Mouse (Mus musculus) embryonic facial prominence, embryonic 10.5 days (tissue): ENCODE measurements around the gene Mrpl20. TPM values are rescaled to one million over a fixed set of nuclear protein-coding genes. Genes with fewer than 3 reads are reported as not detected.

Source experiments
- DNase-seq: peaks from one replicate; pipeline ENCODE4 v3.0.0-alpha.2; 2017; ENCODE audit warnings: low spot score
- H3K27ac ChIP-seq: fragments of 300-500 bp; sonication (generic); replicated peaks from 2 replicates; pipeline ENCODE4 v1.5.1; 2016; ENCODE audit warnings: mild to moderate bottlenecking
- H3K27me3 ChIP-seq: fragments of 300-500 bp; sonication (generic); replicated peaks from 2 replicates; pipeline ENCODE4 v1.6.1; 2016; ENCODE audit warnings: low read depth, mild to moderate bottlenecking; ENCODE audit not compliant: poor library complexity, severe bottlenecking
- H3K36me3 ChIP-seq: fragments of 300-500 bp; sonication (generic); replicated peaks from 2 replicates; pipeline ENCODE4 v1.6.1; 2016; ENCODE audit warnings: mild to moderate bottlenecking, moderate library complexity
- H3K4me1 ChIP-seq: fragments of 300-500 bp; sonication (generic); 2 replicates; pipeline ENCODE4 v1.6.1; 2016
- H3K4me3 ChIP-seq: fragments of 300-500 bp; sonication (generic); 2 replicates; pipeline ENCODE4 v1.5.1; 2016; ENCODE audit warnings: mild to moderate bottlenecking, moderate library complexity
- H3K9me3 ChIP-seq: fragments of 300-500 bp; sonication (generic); 2 replicates; pipeline ENCODE4 v1.6.1; 2016; ENCODE audit warnings: mild to moderate bottlenecking
- WGBS: fragments of 180-500 bp; shearing (Covaris S2); methylation state at CpG from one replicate; pipeline ENCODE4 v1.1.7; 2016; 5-methylcytosine and 5-hydroxymethylcytosine counted together
- polyA plus RNA-seq: library from polyadenylated mRNA; unstranded; fragments of >200 nt; fragmentation: Nextera tagmentation; extraction: Ambion mirVana; gene quantifications from 2 replicates; pipeline ENCODE4 v1.2.1, GENCODE M21; 2016

Mrpl20 gene
- polyA plus RNA-seq, 1 experiment from 2014 or later = 254 TPM

DNA sequence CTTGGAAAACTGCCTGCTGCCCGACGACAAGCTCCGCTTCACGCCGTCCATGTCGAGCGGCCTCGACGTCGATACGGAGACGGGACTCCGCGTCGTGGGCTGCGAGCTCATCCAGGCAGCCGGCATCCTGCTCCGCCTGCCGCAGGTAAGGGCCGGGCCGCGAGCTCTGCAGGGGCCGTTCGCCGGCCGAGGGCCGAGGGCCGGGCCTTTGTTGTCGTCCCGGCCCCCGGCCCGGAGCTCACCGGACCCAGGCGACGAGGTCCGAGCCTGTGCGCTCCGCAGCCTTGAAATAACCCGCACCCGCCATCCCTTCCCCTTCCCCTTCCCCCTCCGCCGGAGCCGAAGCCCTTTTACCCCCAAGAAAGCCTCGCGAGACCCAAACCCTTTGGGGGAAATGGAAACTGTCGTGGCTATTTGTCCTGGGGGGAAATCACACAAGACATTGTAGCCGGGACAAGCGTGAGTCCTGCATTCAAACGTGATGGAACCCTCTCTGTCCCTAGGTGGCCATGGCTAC is 10.0 kb downstream of the Mrpl20 start:
- WGBS = under 1% methylated on average over 49 of the region's 49 CpGs
- peaks cover 23% of the 10 kb centered on the region for H3K4me1 ChIP-seq
- peak overlapping the region; percentile 100 for H3K4me3 ChIP-seq
- H3K27me3 ChIP-seq = no peaks in the 10 kb centered on the region
- H3K27ac ChIP-seq = peak overlapping the region; percentile 98
- no peaks in the 10 kb centered on the region for H3K9me3 ChIP-seq
- peak; percentile 54 for DNase-seq
- peaks cover 86% of the 10 kb centered on the region for H3K36me3 ChIP-seq

DNA sequence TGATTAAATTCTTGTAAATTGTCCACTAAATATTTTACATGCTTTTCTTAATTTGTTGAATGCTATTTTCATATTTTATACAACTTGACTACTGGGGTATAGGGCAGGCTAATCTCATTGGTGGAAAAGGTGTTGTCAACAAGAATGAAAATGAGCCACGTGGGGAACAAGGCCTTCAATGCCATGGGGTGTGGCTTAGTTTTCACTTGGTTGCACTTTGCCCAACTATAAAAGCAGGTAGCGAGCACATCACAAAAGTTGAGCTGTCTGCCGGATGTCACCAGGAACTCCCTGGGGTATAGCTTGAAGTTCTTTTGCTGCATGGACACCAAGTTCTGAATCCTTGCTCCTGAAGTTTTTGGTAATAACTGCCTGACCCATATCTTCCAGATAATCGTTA is 14.9 kb downstream of the Mrpl20 start:
- Histone ChIP-seq H3K27ac (no peak overlapping the region), H3K27me3 (no peaks in the 10 kb centered on the region), H3K4me1 (peaks cover 14% of the 10 kb centered on the region), H3K9me3 (no peaks in the 10 kb centered on the region), H3K4me3 (no peak overlapping the region), H3K36me3 (peaks cover 95% of the 10 kb centered on the region)
- 87% methylated on average over 4 of the region's 4 CpGs for WGBS
- no peak for DNase-seq

DNA sequence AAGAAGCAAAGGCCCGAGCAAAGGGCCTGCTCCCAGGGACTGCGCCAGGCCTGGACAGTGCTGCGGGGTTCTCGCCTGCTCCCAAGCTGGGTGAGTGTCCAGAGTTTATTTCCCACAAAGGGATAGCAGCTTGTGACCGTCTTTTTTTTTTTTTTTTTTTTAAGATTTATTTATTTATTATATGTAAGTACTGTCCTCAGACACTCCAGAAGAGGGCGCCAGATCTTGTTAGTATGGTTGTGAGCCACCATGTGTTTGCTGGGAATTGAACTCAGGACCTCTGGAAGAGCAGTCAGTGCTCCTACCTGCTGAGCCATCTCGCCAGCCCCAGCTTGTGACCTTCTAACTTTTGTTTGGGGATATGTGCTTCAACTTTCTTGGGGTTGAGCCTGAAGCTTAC is 18.3 kb downstream of the Mrpl20 start:
- peaks cover 100% of the 10 kb centered on the region for H3K36me3 ChIP-seq
- 81% methylated on average over 7 of the region's 7 CpGs for WGBS
- no peaks in the 10 kb centered on the region for H3K27me3 ChIP-seq
- DNase-seq = peak; percentile 32
- no peaks in the 10 kb centered on the region for H3K9me3 ChIP-seq
- H3K4me1 ChIP-seq = no peaks in the 10 kb centered on the region
- H3K27ac ChIP-seq = no peak overlapping the region
- H3K4me3 ChIP-seq = no peak overlapping the region

DNA sequence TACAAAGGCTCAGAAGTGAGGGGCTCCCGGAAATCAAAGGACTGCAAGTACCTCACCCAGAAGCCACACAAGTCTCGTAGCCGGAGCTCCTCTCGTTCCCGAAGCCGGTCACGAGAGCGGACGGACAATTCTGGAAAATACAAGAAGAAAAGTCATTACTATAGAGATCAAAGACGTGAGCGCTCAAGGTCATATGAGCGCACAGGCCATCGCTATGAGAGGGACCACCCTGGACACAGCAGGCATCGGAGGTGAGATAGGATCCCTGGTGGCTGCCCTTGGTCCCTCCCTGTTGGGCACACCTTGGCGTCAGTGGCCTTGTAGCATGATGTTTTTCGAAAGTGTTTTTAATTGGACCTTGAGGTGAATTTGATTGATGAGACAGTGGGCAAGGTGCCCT is 20.8 kb downstream of the Mrpl20 start:
- peaks cover 100% of the 10 kb centered on the region for H3K36me3 ChIP-seq
- WGBS = 97% methylated on average over 16 of the region's 16 CpGs
- no peaks in the 10 kb centered on the region for H3K9me3 ChIP-seq

DNA sequence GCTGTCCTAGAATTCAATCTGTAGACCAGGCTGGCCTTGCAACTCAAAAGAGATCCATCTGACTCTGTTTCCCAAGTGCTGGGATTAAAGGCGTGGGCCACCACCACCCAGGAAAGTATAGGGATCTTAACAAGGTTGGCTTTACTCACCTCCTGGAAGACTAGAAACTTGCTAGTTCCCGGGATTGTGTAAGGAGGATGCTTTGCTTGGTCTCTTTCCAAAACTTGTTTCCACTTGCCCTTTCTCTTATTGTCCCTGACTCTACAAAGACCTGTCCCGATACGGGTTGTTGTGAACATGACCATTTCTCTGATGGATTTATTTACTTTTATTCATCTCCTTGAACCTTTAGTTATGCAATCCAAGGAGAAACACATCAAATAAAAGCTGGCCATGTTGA is 27.2 kb downstream of the Mrpl20 start:
- no peak for DNase-seq
- Histone ChIP-seq H3K9me3 (no peaks in the 10 kb centered on the region), H3K36me3 (peaks cover 66% of the 10 kb centered on the region), H3K27me3 (no peaks in the 10 kb centered on the region), H3K27ac (no peak overlapping the region), H3K4me3 (no peak overlapping the region), H3K4me1 (peaks cover 24% of the 10 kb centered on the region)
- 91% methylated on average over 4 of the region's 4 CpGs for WGBS

More for the DNA sequence above, 20.8 kb downstream of the Mrpl20 start:
- H3K27me3 ChIP-seq = no peaks in the 10 kb centered on the region
- H3K27ac ChIP-seq = no peak overlapping the region
- DNase-seq = no peak
- H3K4me3 ChIP-seq = no peak overlapping the region
- no peaks in the 10 kb centered on the region for H3K4me1 ChIP-seq

DNA sequence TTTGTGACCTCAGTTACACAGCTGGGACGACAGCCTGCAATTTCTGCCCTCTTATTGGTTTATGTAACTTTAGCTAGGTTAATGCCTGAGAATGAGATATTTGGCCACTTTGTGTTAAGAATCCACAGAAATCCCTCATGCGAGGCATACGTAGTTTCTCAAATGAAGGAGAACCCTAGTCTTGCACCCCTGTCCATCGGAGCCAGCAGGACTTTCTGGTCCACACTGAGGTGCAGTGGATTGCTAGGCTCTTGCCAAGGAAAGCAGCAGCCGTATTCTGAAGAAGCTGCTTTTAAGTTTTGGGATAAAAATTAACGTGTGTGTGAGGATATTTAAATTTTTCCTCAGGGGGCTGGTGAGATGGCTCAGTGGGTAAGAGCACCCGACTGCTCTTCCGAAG is 27.9 kb downstream of the Mrpl20 start:
- DNase-seq = no peak
- H3K9me3 ChIP-seq = no peaks in the 10 kb centered on the region
- peak overlapping the region; percentile 93 for H3K4me3 ChIP-seq
- WGBS = 57% methylated on average over 8 of the region's 8 CpGs
- no peaks in the 10 kb centered on the region for H3K27me3 ChIP-seq
- H3K27ac ChIP-seq = no peak overlapping the region
- H3K36me3 ChIP-seq = peaks cover 64% of the 10 kb centered on the region
- H3K4me1 ChIP-seq = peaks cover 24% of the 10 kb centered on the region

DNA sequence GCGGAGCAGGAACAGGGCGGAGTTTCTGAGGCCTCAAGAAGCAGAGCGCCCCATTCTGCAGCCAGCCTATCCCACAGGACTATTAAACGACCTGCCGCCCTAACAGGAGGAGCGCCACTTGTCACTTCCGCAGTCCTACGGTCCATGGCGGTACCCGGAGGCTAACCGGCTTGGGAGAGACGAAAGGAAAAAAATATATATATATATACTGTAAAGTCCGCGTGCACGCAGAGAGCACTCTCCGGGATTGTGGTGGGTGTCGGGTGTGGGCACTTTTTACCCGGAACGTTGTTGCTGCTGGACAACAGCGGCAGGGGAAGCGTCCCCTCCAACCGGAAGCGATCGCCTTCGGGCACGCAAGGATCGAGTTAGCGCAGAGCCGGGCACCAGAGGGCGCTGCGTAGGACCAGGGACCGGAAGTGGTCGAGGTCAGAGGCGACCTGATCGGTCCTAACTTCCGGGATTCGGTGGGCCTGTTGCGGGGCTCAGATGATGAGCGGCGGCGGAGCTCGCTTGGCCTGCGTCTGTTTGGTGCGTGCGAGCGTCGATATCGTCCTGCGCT is 28.6 kb downstream of the Mrpl20 start, which contains the start of gene Aurkaip1:
Gene Aurkaip1, plus strand, starts transcription at position 68 of the 562 bp plus-strand sequence.
- H3K27me3 ChIP-seq = no peaks in the 10 kb centered on the region
- peaks cover 57% of the 10 kb centered on the region for H3K36me3 ChIP-seq
- H3K27ac ChIP-seq = peak within 1 kb of the TSS; percentile 86
- H3K4me3 ChIP-seq = peak within 1 kb of the TSS; percentile 93
- no peaks in the 10 kb centered on the region for H3K9me3 ChIP-seq
- H3K4me1 ChIP-seq = peaks cover 24% of the 10 kb centered on the region
- under 1% methylated on average over 49 of the region's 49 CpGs for WGBS
- DNase-seq = peak; percentile 97

DNA sequence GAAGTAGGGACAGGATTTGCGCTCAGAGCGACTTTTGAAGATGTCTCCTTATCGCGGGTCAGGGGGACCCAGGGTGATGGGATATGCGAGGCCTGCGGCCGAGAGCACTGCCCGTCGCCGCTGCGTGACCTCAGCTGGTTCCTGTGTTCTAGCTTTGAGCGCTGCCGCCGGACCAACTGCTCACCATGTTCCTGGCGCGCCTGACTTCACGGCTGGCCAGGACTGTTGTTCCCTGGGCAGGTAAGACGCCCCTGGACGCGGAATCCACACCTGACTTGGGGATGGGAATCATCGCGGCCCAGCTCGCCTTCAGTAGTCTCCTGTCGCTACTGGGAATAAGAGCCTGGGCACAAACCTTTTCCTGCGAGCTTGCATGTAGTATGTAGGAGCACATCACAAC is 29.2 kb downstream of the Mrpl20 start:
- WGBS = 1% methylated on average over 25 of the region's 25 CpGs
- H3K9me3 ChIP-seq = no peaks in the 10 kb centered on the region
- no peaks in the 10 kb centered on the region for H3K27me3 ChIP-seq
- peak overlapping the region; percentile 86 for H3K27ac ChIP-seq
- H3K4me3 ChIP-seq = peak overlapping the region; percentile 93
- peaks cover 52% of the 10 kb centered on the region for H3K36me3 ChIP-seq
- no peak for DNase-seq
- peaks cover 24% of the 10 kb centered on the region for H3K4me1 ChIP-seq

DNA sequence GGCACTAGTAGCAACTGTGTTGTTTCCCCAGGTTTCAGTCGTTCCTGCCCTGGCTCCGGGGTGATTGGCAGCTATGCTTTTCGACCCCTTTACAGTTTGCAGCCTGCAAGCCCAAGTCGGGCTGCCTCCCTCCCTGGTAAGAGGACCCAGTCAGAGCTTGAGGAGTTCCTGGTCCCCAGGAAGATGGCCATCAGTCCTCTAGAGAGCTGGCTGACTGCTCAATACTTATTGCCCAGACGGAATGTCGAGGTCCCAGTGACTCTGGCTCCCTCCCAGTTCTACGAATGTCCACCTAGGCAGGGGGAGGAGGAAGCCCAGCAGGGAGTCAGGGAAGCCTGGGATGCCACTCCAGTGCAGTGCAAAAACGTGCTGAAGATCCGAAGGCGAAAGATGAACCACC is 29.6 kb downstream of the Mrpl20 start:
- Histone ChIP-seq H3K27ac (peak overlapping the region; percentile 86), H3K4me1 (peaks cover 24% of the 10 kb centered on the region), H3K36me3 (peaks cover 47% of the 10 kb centered on the region), H3K9me3 (no peaks in the 10 kb centered on the region), H3K27me3 (no peaks in the 10 kb centered on the region), H3K4me3 (peak overlapping the region; percentile 93)
- no peak for DNase-seq
- WGBS = 56% methylated on average over 10 of the region's 10 CpGs

DNA sequence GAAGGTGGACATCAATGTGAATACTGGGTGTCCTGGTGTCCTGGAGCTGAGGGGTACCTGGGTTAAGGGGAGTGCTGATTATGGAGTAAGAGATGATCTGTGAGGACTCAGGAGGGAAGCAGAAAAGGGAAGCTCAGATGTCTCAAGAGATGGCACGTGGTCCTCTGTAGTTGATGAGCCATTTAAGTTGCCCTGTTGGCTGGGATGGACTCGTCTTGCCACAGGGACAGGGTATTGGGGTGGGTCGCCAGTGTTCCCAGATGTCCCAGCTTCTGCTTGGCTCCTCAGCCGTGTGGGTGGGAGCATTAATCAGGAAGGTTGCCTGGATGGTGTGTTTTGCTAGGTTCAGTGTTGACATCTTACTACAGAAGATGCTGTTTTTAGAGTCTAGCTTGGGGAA is 30.6 kb downstream of the Mrpl20 start:
- Histone ChIP-seq H3K4me3 (peak overlapping the region; percentile 93), H3K4me1 (peaks cover 31% of the 10 kb centered on the region), H3K27ac (no peak overlapping the region), H3K27me3 (no peaks in the 10 kb centered on the region), H3K36me3 (peaks cover 38% of the 10 kb centered on the region), H3K9me3 (no peaks in the 10 kb centered on the region)
- WGBS = 85% methylated on average over 4 of the region's 4 CpGs
- no peak for DNase-seq

DNA sequence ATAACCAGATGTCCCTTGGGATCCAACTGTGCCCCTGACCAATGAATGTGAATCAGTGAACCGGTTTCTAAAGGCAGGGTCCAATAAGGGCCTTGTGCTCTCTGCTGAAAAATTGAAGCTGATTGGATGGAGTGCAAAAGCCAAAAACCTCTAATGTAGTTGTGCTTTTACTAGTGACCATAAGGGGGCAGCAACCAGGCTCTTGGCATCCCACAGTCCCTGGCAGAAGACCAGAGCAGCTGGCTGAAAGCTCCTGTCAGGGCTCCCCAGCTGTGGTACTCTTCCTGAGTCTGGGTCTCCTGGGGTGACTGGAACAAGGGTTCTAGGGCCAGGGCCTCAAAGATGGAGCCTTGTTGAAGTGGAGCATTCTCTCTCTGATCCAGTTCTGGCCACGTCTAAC is 31.2 kb downstream of the Mrpl20 start:
- DNase-seq = peak; percentile 76
- Histone ChIP-seq H3K4me1 (peaks cover 36% of the 10 kb centered on the region), H3K36me3 (peaks cover 34% of the 10 kb centered on the region), H3K27me3 (no peaks in the 10 kb centered on the region), H3K4me3 (peak overlapping the region; percentile 23; the same call in 1 of the 2 replicates), H3K27ac (no peak overlapping the region), H3K9me3 (no peaks in the 10 kb centered on the region)
- WGBS = 39% methylated on average over 2 of the region's 2 CpGs

DNA sequence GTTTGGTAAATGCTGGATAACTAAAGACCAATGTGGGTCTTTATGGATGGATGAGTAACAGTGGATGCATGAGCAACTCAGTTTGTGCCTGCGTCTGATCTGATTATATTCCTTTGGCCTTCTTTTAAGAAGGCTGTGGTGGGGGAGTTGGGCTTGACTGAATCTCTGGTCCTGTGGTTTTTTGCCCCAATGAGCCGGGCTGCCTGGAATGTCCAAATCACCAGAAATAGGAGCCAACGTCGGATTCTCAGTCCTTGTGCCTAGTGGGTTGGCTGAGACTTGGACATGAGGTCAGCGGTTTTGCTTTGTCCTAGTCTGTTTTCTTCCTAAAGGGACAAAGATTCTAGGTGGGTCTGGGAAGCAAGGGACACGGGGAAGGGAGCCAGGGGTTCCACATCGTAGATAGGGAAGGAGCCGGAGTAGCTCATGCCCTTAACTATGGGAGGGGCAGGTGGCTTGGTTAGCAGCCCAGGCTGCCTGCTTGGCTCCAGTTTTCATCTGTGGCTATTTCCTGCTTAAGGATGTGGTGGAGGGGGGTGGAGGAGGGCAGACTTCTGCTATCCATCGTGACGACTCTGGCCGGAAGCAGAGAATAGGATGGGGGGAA is 34.8 kb downstream of the Mrpl20 start:
- Histone ChIP-seq H3K36me3 (peaks cover 30% of the 10 kb centered on the region), H3K27me3 (peaks cover 19% of the 10 kb centered on the region), H3K4me3 (0 out of 2 replicates have a peak overlapping the region, but pooled peaks have one; percentile 8), H3K4me1 (peaks cover 60% of the 10 kb centered on the region), H3K27ac (no peak overlapping the region), H3K9me3 (no peaks in the 10 kb centered on the region)
- no peak for DNase-seq
- 85% methylated on average over 11 of the region's 11 CpGs for WGBS
